Mouse (Mus musculus): Measurements from ENCODE around the gene Ctnnd2. TPM values are rescaled to one million over a fixed set of nuclear protein-coding genes. Genes with fewer than 3 reads are reported as not detected.

Gene Ctnnd2
- polyA plus RNA-seq, 1 experiment from 2014 or later: 81.5 TPM

DNA sequence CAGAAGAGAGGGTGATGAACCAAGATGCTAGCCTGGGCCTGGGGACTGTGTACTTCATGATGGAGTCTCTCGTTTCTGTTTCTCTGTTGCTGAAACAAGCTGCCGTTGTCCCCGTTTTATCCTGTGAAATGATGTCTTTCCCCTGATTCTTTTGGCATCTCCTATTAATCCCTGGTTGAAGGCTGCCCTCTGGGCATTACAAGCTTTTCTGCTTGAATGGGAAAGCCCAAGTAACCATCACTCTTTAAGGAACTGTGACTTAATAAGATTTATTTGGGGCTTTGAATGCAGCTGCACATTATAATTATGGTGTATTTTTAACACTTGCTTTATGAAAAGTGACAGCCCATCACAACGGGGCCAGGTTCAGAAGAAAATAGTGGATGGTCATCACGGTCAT lies 40.4 kb downstream of the Ctnnd2 start:
- Histone ChIP-seq H3K4me1 (ENCODE audit: control insufficient read depth, insufficient read depth, low read length) (0 out of 2 replicates have a peak, but pooled peaks cover 1% of the 10 kb centered on the region), H3K4me2 (ENCODE audit: low read depth, low read length) (no peak overlapping the region), H3K9ac (replicated peaks; ENCODE audit: low read depth, low read length) (no peak overlapping the region), H3K9me3 (ENCODE audit: control insufficient read depth, low read length) (no peaks in the 10 kb centered on the region), H3K4me3 (ENCODE audit: low read depth, low read length) (no peak overlapping the region), H3K27ac (ENCODE audit: low read depth, low read length) (no peak overlapping the region), H3K36me3 (ENCODE audit: control insufficient read depth, insufficient read depth, low read length) (no peaks in the 10 kb centered on the region), H3K27me3 (ENCODE audit: control insufficient read depth, insufficient read depth, low read length) (no peaks in the 10 kb centered on the region)
- WGBS: 67% methylated on average over 5 of the region's 5 CpGs
- ATAC-seq (ENCODE audit: low read depth): no peak

DNA sequence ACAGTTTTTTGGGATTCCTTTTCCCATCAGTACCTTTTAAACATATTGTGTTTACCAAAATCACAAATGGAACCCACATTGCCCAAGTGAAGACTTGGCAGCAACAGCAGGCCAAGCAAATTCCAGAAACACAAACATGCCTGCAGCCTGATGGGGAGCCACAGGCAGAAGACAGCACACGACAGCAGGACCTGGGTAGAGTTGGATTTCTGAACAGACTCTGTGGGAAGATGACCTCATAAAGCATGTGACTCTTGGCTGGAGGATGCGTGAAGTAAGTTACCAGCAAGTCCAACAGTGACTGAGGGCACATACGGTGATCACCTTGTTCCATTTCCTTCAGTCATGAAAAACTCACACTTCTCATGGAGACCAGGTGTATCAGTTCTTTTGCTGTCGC lies 43.5 kb downstream of the Ctnnd2 start:
- Histone ChIP-seq H3K9ac (replicated peaks; ENCODE audit: low read depth, low read length) (no peak overlapping the region), H3K4me3 (ENCODE audit: low read depth, low read length) (no peak overlapping the region), H3K9me3 (ENCODE audit: control insufficient read depth, low read length) (no peaks in the 10 kb centered on the region), H3K27ac (ENCODE audit: low read depth, low read length) (no peak overlapping the region), H3K4me2 (ENCODE audit: low read depth, low read length) (no peak overlapping the region), H3K4me1 (ENCODE audit: control insufficient read depth, insufficient read depth, low read length) (no peaks in the 10 kb centered on the region), H3K36me3 (ENCODE audit: control insufficient read depth, insufficient read depth, low read length) (no peaks in the 10 kb centered on the region), H3K27me3 (ENCODE audit: control insufficient read depth, insufficient read depth, low read length) (no peaks in the 10 kb centered on the region)
- ATAC-seq (ENCODE audit: low read depth): no peak
- WGBS: 80% methylated on average over 4 of the region's 4 CpGs

DNA sequence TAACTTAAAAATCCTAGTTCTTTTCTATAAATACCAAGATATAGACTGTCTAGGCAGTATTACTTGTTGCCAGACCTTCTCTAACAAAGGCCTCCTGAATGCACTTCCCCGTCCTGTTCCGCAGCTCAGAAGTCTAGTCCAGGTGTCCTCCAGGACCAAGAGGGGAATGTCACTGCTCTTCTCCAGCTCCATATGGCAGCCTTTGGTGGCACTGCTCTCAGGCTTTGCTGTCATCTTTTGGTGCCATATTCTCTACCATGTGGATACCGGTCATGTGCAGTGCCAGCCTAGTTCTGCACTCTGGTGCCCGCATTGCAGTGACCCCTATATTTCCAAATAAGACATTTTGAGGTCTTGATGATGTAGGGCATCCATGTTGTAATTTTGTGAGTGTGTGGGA lies 56.7 kb downstream of the Ctnnd2 start:
- H3K4me1 ChIP-seq (ENCODE audit: control insufficient read depth, insufficient read depth, low read length): peaks cover 7% of the 10 kb centered on the region; the same call in 1 of the 2 replicates
- H3K9ac ChIP-seq (replicated peaks; ENCODE audit: low read depth, low read length): no peak overlapping the region
- no peak overlapping the region for H3K27ac ChIP-seq (ENCODE audit: low read depth, low read length)
- no peaks in the 10 kb centered on the region for H3K36me3 ChIP-seq (ENCODE audit: control insufficient read depth, insufficient read depth, low read length)
- H3K9me3 ChIP-seq (ENCODE audit: control insufficient read depth, low read length): no peaks in the 10 kb centered on the region
- no peak for ATAC-seq (ENCODE audit: low read depth)
- no peak overlapping the region for H3K4me2 ChIP-seq (ENCODE audit: low read depth, low read length)
- WGBS: 96% methylated on average over 4 of the region's 4 CpGs
- H3K27me3 ChIP-seq (ENCODE audit: control insufficient read depth, insufficient read depth, low read length): no peaks in the 10 kb centered on the region
- H3K4me3 ChIP-seq (ENCODE audit: low read depth, low read length): no peak overlapping the region

DNA sequence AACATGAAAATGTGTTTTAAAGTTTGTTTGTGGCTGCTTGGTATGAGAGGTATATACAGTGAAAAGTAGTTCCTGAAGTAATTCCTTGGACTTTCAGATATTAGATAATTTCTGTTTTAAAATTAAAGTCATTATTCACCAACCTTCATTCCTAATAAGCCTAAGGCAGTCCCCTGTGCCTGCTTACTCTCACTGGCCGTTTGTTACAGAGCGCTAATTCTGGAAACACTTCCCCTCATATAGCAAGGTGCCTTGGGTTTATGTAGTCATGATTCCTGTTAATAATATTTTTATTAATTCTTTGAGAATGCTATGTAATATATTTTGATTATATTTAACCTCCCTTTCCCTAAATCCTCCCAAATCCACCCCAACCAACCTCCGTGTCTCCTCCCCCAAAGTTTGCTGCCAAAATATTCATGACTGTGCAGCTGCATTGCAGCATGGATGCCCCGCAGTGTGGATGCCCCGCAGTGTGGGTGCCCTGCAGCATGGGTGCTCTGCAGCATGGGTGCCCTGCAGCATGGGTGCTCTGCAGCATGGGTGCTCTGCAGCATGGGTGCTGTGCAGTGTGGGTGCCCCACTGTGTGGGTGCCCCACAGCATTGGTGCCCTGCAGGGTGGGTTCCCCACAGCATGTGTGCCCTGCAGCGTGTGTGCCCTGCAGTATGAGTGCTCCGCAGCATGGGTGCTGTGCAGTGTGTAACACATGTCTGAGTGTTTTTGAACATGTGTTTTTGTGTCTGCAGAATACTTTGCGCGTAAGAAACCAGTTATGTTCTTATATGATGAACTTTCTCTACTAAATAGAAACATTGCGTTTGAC lies 63.0 kb downstream of the Ctnnd2 start:
- 0 out of 2 replicates have a peak, but pooled peaks have one; percentile 46 for ATAC-seq (ENCODE audit: low read depth)
- Histone ChIP-seq H3K4me2 (ENCODE audit: low read depth, low read length) (no peak overlapping the region), H3K27me3 (ENCODE audit: control insufficient read depth, insufficient read depth, low read length) (no peaks in the 10 kb centered on the region), H3K9me3 (ENCODE audit: control insufficient read depth, low read length) (no peaks in the 10 kb centered on the region), H3K27ac (ENCODE audit: low read depth, low read length) (no peak overlapping the region), H3K4me1 (ENCODE audit: control insufficient read depth, insufficient read depth, low read length) (peaks cover 3% of the 10 kb centered on the region; the same call in 1 of the 2 replicates), H3K36me3 (ENCODE audit: control insufficient read depth, insufficient read depth, low read length) (no peaks in the 10 kb centered on the region), H3K9ac (replicated peaks; ENCODE audit: low read depth, low read length) (no peak overlapping the region), H3K4me3 (ENCODE audit: low read depth, low read length) (no peak overlapping the region)
- WGBS: 86% methylated on average over 10 of the region's 10 CpGs

DNA sequence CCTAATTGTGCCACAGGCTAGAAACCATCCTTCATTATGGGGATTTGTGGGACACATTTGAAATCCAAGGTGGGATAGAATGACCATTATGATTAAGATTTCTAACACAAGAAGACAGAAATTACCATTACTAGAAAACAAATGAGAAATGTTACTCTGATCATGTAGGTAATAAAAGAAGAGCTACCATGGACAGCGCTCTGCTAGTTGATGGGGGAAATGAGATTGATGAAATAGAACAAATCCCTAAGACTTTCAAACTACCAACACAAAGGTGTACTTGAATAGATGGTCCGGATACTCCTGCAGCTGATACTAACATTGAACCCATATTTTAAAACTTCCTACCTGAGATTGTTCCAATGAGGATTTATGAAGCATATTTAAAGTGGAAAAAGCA lies 68.5 kb downstream of the Ctnnd2 start:
- H3K4me3 ChIP-seq (ENCODE audit: low read depth, low read length): no peak overlapping the region
- H3K36me3 ChIP-seq (ENCODE audit: control insufficient read depth, insufficient read depth, low read length): no peaks in the 10 kb centered on the region
- no peaks in the 10 kb centered on the region for H3K4me1 ChIP-seq (ENCODE audit: control insufficient read depth, insufficient read depth, low read length)
- no peaks in the 10 kb centered on the region for H3K27me3 ChIP-seq (ENCODE audit: control insufficient read depth, insufficient read depth, low read length)
- H3K27ac ChIP-seq (ENCODE audit: low read depth, low read length): no peak overlapping the region
- ATAC-seq (ENCODE audit: low read depth): no peak
- H3K9me3 ChIP-seq (ENCODE audit: control insufficient read depth, low read length): no peaks in the 10 kb centered on the region
- 86% methylated on average over 2 of the region's 2 CpGs for WGBS
- no peak overlapping the region for H3K9ac ChIP-seq (replicated peaks; ENCODE audit: low read depth, low read length)
- H3K4me2 ChIP-seq (ENCODE audit: low read depth, low read length): no peak overlapping the region

DNA sequence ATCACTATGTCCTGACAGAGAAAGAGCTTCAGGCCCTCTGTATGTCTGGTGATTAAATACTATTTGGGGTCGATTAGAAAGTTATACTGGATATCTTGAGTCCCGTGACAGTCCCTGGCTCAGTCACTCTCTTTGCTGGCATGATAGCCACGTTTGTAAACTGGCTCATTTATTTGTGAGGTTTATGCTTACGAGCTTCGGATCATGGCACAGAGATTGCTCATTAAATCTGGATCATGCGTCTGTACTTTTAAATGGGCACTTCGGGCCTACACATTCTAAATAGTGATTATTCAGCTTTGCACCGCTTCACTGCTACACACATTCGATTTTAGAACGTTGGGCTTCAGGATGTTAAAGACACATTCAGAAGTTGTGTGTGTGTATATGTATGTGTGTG lies 96.4 kb downstream of the Ctnnd2 start:
- no peaks in the 10 kb centered on the region for H3K36me3 ChIP-seq (ENCODE audit: control insufficient read depth, insufficient read depth, low read length)
- H3K4me2 ChIP-seq (ENCODE audit: low read depth, low read length): no peak overlapping the region
- H3K27me3 ChIP-seq (ENCODE audit: control insufficient read depth, insufficient read depth, low read length): no peaks in the 10 kb centered on the region
- no peak overlapping the region for H3K27ac ChIP-seq (ENCODE audit: low read depth, low read length)
- no peaks in the 10 kb centered on the region for H3K9me3 ChIP-seq (ENCODE audit: control insufficient read depth, low read length)
- no peak overlapping the region for H3K4me3 ChIP-seq (ENCODE audit: low read depth, low read length)
- H3K4me1 ChIP-seq (ENCODE audit: control insufficient read depth, insufficient read depth, low read length): 0 out of 2 replicates have a peak, but pooled peaks cover 2% of the 10 kb centered on the region
- 0 out of 2 replicates have a peak, but pooled peaks have one; percentile 34 for ATAC-seq (ENCODE audit: low read depth)
- no peak overlapping the region for H3K9ac ChIP-seq (replicated peaks; ENCODE audit: low read depth, low read length)
- WGBS: 63% methylated on average over 10 of the region's 10 CpGs

DNA sequence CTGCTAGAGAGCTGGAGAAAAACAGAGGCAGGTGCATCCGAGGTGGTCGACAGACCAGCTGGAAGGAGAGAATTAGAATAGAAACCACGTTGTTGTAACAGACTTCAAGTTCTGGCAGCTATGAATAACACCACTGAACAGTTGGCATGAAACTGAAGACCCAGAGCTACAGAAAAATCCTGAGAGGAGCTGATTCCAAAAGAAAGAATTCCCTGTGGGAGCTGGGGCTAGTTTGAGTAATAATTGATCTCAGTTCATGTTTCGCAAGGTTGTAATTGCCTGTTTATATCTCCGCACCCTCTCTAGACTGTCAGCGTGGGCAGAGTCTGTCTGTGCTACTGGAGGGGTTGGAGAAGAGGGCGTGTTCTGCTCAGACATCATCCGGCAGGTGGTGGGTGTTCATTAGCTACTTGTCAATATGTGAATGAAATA lies 98.8 kb downstream of the Ctnnd2 start:
- H3K27ac ChIP-seq (ENCODE audit: low read depth, low read length): no peak overlapping the region
- 68% methylated on average over 8 of the region's 8 CpGs for WGBS

DNA sequence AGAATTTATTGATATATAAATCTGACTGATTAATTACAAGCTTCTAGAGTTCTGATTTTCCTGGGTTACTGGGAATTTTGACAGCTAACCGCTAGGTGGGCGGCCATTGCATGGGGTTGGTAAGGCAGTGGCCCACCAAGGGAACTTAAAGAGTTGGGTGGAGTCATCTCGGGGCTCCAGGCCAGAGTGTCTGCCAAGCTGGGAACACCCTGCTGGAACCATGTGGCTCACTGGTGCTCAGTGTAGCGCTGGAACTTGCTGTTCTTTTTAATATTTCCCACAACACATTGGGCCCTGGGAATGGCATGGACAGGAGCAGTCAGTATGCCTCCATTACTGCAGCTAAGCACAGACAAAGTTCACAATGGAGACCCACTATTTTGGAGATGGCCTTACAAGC lies 99.9 kb downstream of the Ctnnd2 start:
- WGBS: 91% methylated on average over 4 of the region's 4 CpGs

More for the DNA sequence above, 98.8 kb downstream of the Ctnnd2 start:
- Histone ChIP-seq H3K4me1 (ENCODE audit: control insufficient read depth, insufficient read depth, low read length) (0 out of 2 replicates have a peak, but pooled peaks cover 2% of the 10 kb centered on the region), H3K4me3 (ENCODE audit: low read depth, low read length) (no peak overlapping the region), H3K4me2 (ENCODE audit: low read depth, low read length) (no peak overlapping the region), H3K9ac (replicated peaks; ENCODE audit: low read depth, low read length) (no peak overlapping the region), H3K27me3 (ENCODE audit: control insufficient read depth, insufficient read depth, low read length) (no peaks in the 10 kb centered on the region), H3K36me3 (ENCODE audit: control insufficient read depth, insufficient read depth, low read length) (no peaks in the 10 kb centered on the region), H3K9me3 (ENCODE audit: control insufficient read depth, low read length) (no peaks in the 10 kb centered on the region)
- no peak for ATAC-seq (ENCODE audit: low read depth)

DNA sequence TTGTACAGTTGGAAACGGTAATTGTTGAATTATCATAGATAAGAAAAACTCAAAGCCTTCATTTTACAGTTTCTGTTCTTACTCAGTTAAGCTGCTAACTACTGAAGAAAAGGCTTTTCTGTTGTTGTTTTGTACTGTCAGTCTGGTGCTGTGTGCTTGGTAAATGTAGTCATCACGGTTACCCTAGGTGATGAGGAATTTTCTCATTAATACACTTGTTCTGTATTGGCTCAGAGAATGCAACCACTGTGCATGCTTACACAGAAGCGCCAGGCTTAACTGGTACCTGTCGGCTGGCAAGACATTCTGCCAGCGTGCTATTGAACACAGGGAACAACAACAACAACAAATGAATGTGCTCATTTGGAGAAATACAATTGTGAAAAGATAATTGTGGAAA lies 103.3 kb downstream of the Ctnnd2 start:
- no peaks in the 10 kb centered on the region for H3K4me1 ChIP-seq (ENCODE audit: control insufficient read depth, insufficient read depth, low read length)
- no peak overlapping the region for H3K4me2 ChIP-seq (ENCODE audit: low read depth, low read length)
- no peaks in the 10 kb centered on the region for H3K9me3 ChIP-seq (ENCODE audit: control insufficient read depth, low read length)
- 72% methylated on average over 5 of the region's 5 CpGs for WGBS
- H3K27me3 ChIP-seq (ENCODE audit: control insufficient read depth, insufficient read depth, low read length): no peaks in the 10 kb centered on the region
- H3K27ac ChIP-seq (ENCODE audit: low read depth, low read length): no peak overlapping the region
- H3K9ac ChIP-seq (replicated peaks; ENCODE audit: low read depth, low read length): no peak overlapping the region
- H3K4me3 ChIP-seq (ENCODE audit: low read depth, low read length): no peak overlapping the region
- ATAC-seq (ENCODE audit: low read depth): no peak
- H3K36me3 ChIP-seq (ENCODE audit: control insufficient read depth, insufficient read depth, low read length): no peaks in the 10 kb centered on the region

More for the DNA sequence above, 99.9 kb downstream of the Ctnnd2 start:
- H3K36me3 ChIP-seq (ENCODE audit: control insufficient read depth, insufficient read depth, low read length): no peaks in the 10 kb centered on the region
- no peak overlapping the region for H3K27ac ChIP-seq (ENCODE audit: low read depth, low read length)
- ATAC-seq (ENCODE audit: low read depth): no peak
- H3K4me3 ChIP-seq (ENCODE audit: low read depth, low read length): no peak overlapping the region
- no peaks in the 10 kb centered on the region for H3K9me3 ChIP-seq (ENCODE audit: control insufficient read depth, low read length)
- no peaks in the 10 kb centered on the region for H3K27me3 ChIP-seq (ENCODE audit: control insufficient read depth, insufficient read depth, low read length)
- H3K4me2 ChIP-seq (ENCODE audit: low read depth, low read length): no peak overlapping the region
- H3K9ac ChIP-seq (replicated peaks; ENCODE audit: low read depth, low read length): no peak overlapping the region
- H3K4me1 ChIP-seq (ENCODE audit: control insufficient read depth, insufficient read depth, low read length): 0 out of 2 replicates have a peak, but pooled peaks cover 2% of the 10 kb centered on the region
